In the genomic region with DNA sequence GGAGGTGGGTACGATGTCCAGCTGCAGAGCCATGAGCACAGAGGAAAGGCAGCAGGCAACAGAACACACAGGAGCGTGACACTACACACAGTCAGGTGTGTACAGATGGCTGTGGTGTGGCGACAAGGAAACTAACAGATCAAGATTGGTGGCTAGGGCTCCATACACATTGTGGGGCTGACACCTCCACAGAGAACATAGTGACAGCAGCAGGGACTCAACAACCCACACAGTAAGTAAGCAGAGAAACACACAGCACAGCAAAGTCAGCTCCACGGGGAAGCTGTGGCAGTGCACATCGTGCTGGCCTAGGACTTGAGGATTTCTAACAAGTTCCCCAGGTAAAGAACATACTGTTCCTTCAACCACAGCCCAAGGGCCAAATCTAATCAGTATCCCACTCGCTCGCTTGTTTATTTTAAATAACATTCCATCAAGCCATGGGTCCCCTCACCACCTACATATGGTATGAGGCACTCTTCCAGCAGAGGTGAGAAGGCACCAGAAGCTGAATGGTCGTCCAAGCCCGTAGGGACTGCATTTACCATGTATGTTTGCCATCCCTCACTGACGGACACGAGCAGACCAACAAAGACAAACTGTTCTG, we compare ENCODE assay signal across 15 mouse cellular contexts.
A peak's percentile ranks its signal among the peaks of the same experiment; 100 is the strongest.
DNase-seq lines count a peak whose midpoint lies in the region; ATAC-seq lines count a peak whose summit lies in the region.
"Had no signal": no experiment of that assay in that cellular context is flagged by ENCODE, and none has a peak within 500 bp of the region (broad histone marks: within the 10 kb centered on the region; RNA-seq: fewer than 3 reads in every experiment).

No protein-coding gene starts in this region.

- peak overlapping the region; percentile 63; the same call in 1 of the 2 replicates for H3K27ac ChIP-seq in heart, embryonic 12.5 days (ENCODE audit: poor library complexity, severe bottlenecking)
- 0 out of 2 replicates have a peak overlapping the region, but pooled peaks have one; percentile 26 for H3K27ac ChIP-seq in limb, embryonic 12.5 days
- H3K27ac ChIP-seq in limb, embryonic 10.5 days: no peak overlapping the region
- H3K27ac ChIP-seq in intestine, embryonic 15.5 days: peak overlapping the region; percentile 66; the same call in 1 of the 2 replicates
- H3K27ac ChIP-seq: hindbrain, embryonic 13.5 days had no signal

- H3K9me3 ChIP-seq in heart, embryonic 12.5 days (replicated peaks): no peaks in the 10 kb centered on the region
- H3K9me3 ChIP-seq in limb, embryonic 12.5 days: no peaks in the 10 kb centered on the region
- no peaks in the 10 kb centered on the region for H3K9me3 ChIP-seq in limb, embryonic 10.5 days (replicated peaks)
- no peaks in the 10 kb centered on the region for H3K9me3 ChIP-seq in intestine, embryonic 15.5 days
- H3K9me3 ChIP-seq: embryonic facial prominence, embryonic 15.5 days; hindbrain, embryonic 13.5 days had no signal

- no peak for ATAC-seq in heart, embryonic 12.5 days (ENCODE audit: insufficient number of reproducible peaks, low FRiP score)
- no peak for ATAC-seq in limb, embryonic 12.5 days (ENCODE audit: insufficient number of reproducible peaks, insufficient read depth, low FRiP score, low TSS enrichment, low read depth)
- ATAC-seq in CD4-positive, CD25-positive, alpha-beta regulatory T cell, adult 4 months: peak; percentile 22
- no peak for ATAC-seq in intestine, embryonic 15.5 days
- ATAC-seq: forebrain, postnatal 0 days had no signal

- H3K4me2 ChIP-seq in heart, embryonic 12.5 days: no peak overlapping the region
- no peak overlapping the region for H3K4me2 ChIP-seq in limb, embryonic 12.5 days
- no peak overlapping the region for H3K4me2 ChIP-seq in intestine, embryonic 15.5 days (replicated peaks)
- H3K4me2 ChIP-seq: embryonic facial prominence, embryonic 15.5 days; hindbrain, embryonic 13.5 days had no signal

- DNase-seq in heart, adult 9 months (ENCODE audit: low spot score in 2 of 2): no peak
- no peak for DNase-seq in limb, embryonic 10.5 days (ENCODE audit: low spot score)
- no peak for DNase-seq in layer of hippocampus, adult 9-10 months (ENCODE audit: low spot score)
- no peak for DNase-seq in left cerebral cortex, adult 11 months (ENCODE audit: low spot score)
- DNase-seq: cerebellum, postnatal 14 days; forebrain, postnatal 0 days; lung, adult 2 months; retina, postnatal 1 day had no signal

- 66% methylated on average over 11 of the region's 11 CpGs for WGBS in heart, embryonic 12.5 days
- WGBS in limb, embryonic 12.5 days: 82% methylated on average over 11 of the region's 11 CpGs
- WGBS in limb, embryonic 10.5 days: 84% methylated on average over 11 of the region's 11 CpGs
- WGBS in intestine, embryonic 15.5 days: 63% methylated on average over 11 of the region's 11 CpGs

- peaks cover 74% of the 10 kb centered on the region for H3K4me1 ChIP-seq in heart, embryonic 12.5 days (replicated peaks)
- H3K4me1 ChIP-seq in limb, embryonic 12.5 days (replicated peaks): peaks cover 22% of the 10 kb centered on the region
- peaks cover 30% of the 10 kb centered on the region for H3K4me1 ChIP-seq in limb, embryonic 10.5 days
- peaks cover 24% of the 10 kb centered on the region for H3K4me1 ChIP-seq in intestine, embryonic 15.5 days (replicated peaks)

- no peak overlapping the region for H3K9ac ChIP-seq in heart, embryonic 12.5 days
- H3K9ac ChIP-seq in limb, embryonic 12.5 days (replicated peaks): no peak overlapping the region
- no peak overlapping the region for H3K9ac ChIP-seq in intestine, embryonic 15.5 days
- H3K9ac ChIP-seq: embryonic facial prominence, embryonic 15.5 days; forebrain, postnatal 0 days; hindbrain, embryonic 13.5 days had no signal

- H3K27me3 ChIP-seq in heart, embryonic 12.5 days (replicated peaks): no peaks in the 10 kb centered on the region
- H3K27me3 ChIP-seq in limb, embryonic 12.5 days: no peaks in the 10 kb centered on the region
- no peaks in the 10 kb centered on the region for H3K27me3 ChIP-seq in limb, embryonic 10.5 days (ENCODE audit: low read depth, poor library complexity, severe bottlenecking)
- H3K27me3 ChIP-seq in intestine, embryonic 15.5 days (replicated peaks): no peaks in the 10 kb centered on the region
- H3K27me3 ChIP-seq: embryonic facial prominence, embryonic 15.5 days; hindbrain, embryonic 13.5 days; Patski had no signal

- H3K36me3 ChIP-seq in heart, embryonic 12.5 days: no peaks in the 10 kb centered on the region
- H3K36me3 ChIP-seq in limb, embryonic 12.5 days: 0 out of 2 replicates have a peak, but pooled peaks cover 5% of the 10 kb centered on the region
- H3K36me3 ChIP-seq in limb, embryonic 10.5 days: peaks cover 5% of the 10 kb centered on the region; the same call in 1 of the 2 replicates
- H3K36me3 ChIP-seq in intestine, embryonic 15.5 days: no peaks in the 10 kb centered on the region
- H3K36me3 ChIP-seq: embryonic facial prominence, embryonic 15.5 days; hindbrain, embryonic 13.5 days had no signal

- no peak overlapping the region for H3K4me3 ChIP-seq in heart, embryonic 12.5 days
- no peak overlapping the region for H3K4me3 ChIP-seq in limb, embryonic 12.5 days (replicated peaks)
- H3K4me3 ChIP-seq in limb, embryonic 10.5 days: no peak overlapping the region
- H3K4me3 ChIP-seq in intestine, embryonic 15.5 days (replicated peaks): no peak overlapping the region
- H3K4me3 ChIP-seq: embryonic facial prominence, embryonic 15.5 days; hindbrain, embryonic 13.5 days had no signal
